Mouse (Mus musculus): ENCODE measurements around the gene Aqp7. TPM values are rescaled to one million over a fixed set of nuclear protein-coding genes. Genes with fewer than 3 reads are reported as not detected.

Gene Aqp7
- polyA plus RNA-seq, 2 experiments, result 0.13 TPM; not detected in 1

DNA sequence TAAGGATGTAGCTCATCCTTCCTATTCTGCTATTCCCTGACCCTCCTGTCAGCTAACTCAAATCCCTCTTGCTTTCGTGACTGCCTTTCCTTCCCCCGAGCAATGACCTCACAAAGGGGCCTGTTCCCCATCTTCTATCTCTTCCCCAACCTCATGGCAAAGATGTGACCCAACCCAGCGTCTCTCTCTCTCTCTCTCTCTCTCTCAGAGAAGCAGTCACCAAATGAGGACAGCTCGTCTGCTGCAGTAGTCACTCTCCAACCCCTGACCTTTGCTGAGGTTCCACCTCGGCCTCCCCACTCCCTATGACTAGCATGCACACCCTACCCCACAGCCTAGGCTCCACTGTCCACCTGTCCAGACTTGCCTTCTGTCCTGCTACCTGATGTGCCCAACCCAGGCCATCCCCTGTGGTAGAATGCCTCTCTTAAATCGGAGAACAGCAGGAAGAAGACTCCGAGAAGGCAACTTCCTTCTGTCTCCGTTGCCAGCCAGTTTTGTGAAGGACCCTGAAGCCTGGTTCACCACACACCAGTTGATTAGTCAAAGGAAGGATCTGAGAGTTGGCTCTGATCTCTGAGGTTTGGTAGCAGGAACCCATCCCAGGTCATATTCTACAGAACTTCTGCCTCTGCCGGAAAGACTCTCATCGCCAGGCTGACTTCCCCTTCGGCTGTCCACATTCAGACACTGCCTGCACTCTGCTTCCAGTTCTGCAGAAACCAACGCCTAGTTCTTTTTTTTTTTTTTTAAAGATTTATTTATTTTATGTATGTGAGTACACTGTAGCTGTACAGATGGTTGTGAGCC lies 25.3 kb upstream of the Aqp7 start:
- H3K9me3 ChIP-seq (ENCODE audit: control insufficient read depth, low read length), result no peaks in the 10 kb centered on the region
- no peak overlapping the region for H3K9ac ChIP-seq (ENCODE audit: low read depth, low read length, severe bottlenecking)
- no peak for TF ChIP-seq POLR2A (IDR thresholded peaks at IDR 0.05; ENCODE audit: borderline replicate concordance, extremely low read depth, insufficient read depth, insufficient read length)
- H3K36me3 ChIP-seq (ENCODE audit: control insufficient read depth, insufficient read depth, low read length), result no peaks in the 10 kb centered on the region
- no peak overlapping the region for H3K4me3 ChIP-seq (replicated peaks; ENCODE audit: low read length)
- no peak overlapping the region for H3K4me2 ChIP-seq (replicated peaks; ENCODE audit: low read depth, low read length, severe bottlenecking)
- H3K4me1 ChIP-seq (ENCODE audit: control insufficient read depth, insufficient read depth, low read length), result no peaks in the 10 kb centered on the region
- 75% methylated on average over 12 of the region's 12 CpGs for WGBS
- no peaks in the 10 kb centered on the region for H3K27me3 ChIP-seq (ENCODE audit: control insufficient read depth, insufficient read depth, low read length)
- ATAC-seq (ENCODE audit: low FRiP score, low read depth), result no peak
- no peak for DNase-seq (ENCODE audit: low spot score)
- no peak overlapping the region for H3K27ac ChIP-seq (replicated peaks; ENCODE audit: low read depth, low read length)

DNA sequence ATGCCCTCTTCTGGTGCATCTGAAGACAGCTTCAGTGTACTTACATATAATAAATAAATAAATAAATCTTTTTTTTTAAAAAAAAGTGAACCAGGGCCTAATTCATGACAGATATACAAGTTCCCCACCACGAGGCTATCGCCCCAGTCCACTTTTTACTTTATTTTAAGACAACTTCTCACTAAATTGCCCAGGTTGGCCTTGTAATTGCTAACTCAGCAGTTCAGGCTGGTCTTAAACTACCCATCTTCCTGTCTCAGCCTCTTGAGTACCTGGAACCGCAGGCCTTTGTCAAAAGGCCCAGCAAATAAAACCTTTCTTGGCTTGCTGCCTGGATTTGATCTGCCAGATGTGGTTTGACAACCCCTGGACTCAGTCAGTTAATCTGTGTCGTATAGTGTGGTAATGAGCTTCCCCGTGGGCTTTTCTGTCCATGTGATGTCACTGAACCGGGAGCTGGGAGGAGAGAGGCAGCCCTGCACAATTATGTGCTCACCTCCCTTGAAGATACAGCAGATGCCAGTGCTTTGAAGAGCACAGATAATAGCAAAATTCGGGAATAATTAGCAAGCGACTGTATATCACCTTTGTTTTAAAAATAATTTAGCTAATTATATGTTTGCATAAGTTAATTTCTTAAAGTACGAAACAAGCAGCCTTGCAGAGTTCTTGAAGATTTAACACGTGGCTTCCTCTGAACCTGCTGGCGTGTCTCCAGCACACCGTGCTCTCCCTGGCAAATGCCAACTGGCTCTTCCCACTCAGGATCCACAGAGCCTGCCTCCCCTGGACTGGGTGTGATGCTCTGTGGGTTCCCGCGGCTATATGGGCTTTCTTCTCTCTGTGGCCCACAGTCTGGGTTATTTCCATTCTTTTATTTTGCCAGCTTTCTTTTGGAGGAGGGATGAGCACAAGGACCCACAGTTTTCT lies 23.8 kb upstream of the Aqp7 start:
- no peaks in the 10 kb centered on the region for H3K9me3 ChIP-seq (ENCODE audit: control insufficient read depth, low read length)
- H3K4me3 ChIP-seq (replicated peaks; ENCODE audit: low read length), result no peak overlapping the region
- peak; percentile 59 for DNase-seq (ENCODE audit: low spot score)
- H3K27me3 ChIP-seq (ENCODE audit: control insufficient read depth, insufficient read depth, low read length), result no peaks in the 10 kb centered on the region
- no peak for TF ChIP-seq POLR2A (IDR thresholded peaks at IDR 0.05; ENCODE audit: borderline replicate concordance, extremely low read depth, insufficient read depth, insufficient read length)
- H3K36me3 ChIP-seq (ENCODE audit: control insufficient read depth, insufficient read depth, low read length), result no peaks in the 10 kb centered on the region
- H3K4me1 ChIP-seq (ENCODE audit: control insufficient read depth, insufficient read depth, low read length), result no peaks in the 10 kb centered on the region
- WGBS, result 52% methylated on average over 14 of the region's 14 CpGs
- H3K4me2 ChIP-seq (replicated peaks; ENCODE audit: low read depth, low read length, severe bottlenecking), result no peak overlapping the region
- no peak overlapping the region for H3K9ac ChIP-seq (ENCODE audit: low read depth, low read length, severe bottlenecking)
- no peak overlapping the region for H3K27ac ChIP-seq (replicated peaks; ENCODE audit: low read depth, low read length)
- ATAC-seq (ENCODE audit: low FRiP score, low read depth), result no peak

DNA sequence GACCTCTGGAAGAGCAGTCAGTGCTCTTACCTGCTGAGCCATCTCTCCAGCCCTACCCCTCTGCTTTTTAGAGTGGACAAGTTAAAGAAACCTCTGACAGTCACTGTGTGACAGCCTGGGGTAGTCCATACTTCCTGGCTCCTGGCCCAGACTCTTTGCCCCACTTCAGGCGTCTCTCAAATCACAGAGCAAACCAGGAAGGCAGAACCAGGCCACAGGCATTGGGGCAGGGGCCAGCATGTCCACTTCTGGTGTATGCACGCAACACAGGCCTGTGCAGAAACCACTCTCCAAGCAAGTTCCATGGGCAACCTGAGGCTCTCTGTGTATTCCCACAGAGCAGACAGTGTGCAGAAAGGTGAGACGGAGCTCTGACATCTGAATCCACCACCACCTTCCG lies 17.3 kb upstream of the Aqp7 start:
- no peak overlapping the region for H3K27ac ChIP-seq (replicated peaks; ENCODE audit: low read depth, low read length)
- WGBS, result 91% methylated on average over 4 of the region's 4 CpGs
- no peaks in the 10 kb centered on the region for H3K4me1 ChIP-seq (ENCODE audit: control insufficient read depth, insufficient read depth, low read length)
- ATAC-seq (ENCODE audit: low FRiP score, low read depth) (no peak), DNase-seq (ENCODE audit: low spot score) (no peak)
- no peak overlapping the region for H3K4me3 ChIP-seq (replicated peaks; ENCODE audit: low read length)
- H3K9ac ChIP-seq (ENCODE audit: low read depth, low read length, severe bottlenecking), result no peak overlapping the region
- no peak overlapping the region for H3K4me2 ChIP-seq (replicated peaks; ENCODE audit: low read depth, low read length, severe bottlenecking)
- no peaks in the 10 kb centered on the region for H3K9me3 ChIP-seq (ENCODE audit: control insufficient read depth, low read length)
- no peaks in the 10 kb centered on the region for H3K27me3 ChIP-seq (ENCODE audit: control insufficient read depth, insufficient read depth, low read length)
- no peak for TF ChIP-seq POLR2A (IDR thresholded peaks at IDR 0.05; ENCODE audit: borderline replicate concordance, extremely low read depth, insufficient read depth, insufficient read length)
- H3K36me3 ChIP-seq (ENCODE audit: control insufficient read depth, insufficient read depth, low read length), result no peaks in the 10 kb centered on the region

DNA sequence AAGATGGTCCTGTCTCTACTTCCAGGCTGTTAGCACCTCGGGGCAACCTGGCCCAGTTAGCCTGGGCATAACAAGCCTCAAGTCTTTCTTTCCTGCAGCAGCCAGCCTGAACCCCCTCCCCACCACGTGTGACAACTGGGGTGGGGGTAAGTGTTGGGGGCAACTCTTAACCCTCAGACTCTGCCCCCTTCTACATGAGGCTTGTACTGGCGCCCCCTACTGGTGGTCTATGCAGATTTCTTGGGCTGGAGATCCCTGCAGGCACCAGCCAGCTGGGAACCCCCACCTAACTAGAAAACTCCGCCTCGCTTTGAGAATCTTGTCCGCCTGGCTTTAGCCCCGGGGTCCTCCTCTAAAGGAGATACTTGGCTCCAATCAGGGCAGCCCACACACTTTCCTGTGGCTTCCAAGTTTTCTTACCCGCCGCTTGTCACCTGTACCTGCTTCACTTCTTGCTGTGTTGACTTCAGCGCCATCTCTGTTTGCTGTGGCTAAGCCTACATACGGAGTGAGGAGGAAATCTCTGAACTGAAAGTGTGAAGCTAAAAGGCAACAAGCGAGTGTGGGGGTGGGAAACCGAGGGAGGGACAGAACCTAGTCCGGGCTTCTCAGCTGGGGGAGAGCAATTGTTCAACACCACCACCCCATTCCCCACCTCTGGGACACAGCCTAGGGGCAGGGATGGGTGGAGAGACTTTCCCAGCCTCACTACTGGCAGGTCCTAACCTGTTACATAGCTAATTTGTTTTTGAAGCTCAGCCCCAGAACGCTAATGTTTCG lies 16.1 kb upstream of the Aqp7 start:
- H3K36me3 ChIP-seq (ENCODE audit: control insufficient read depth, insufficient read depth, low read length), result no peaks in the 10 kb centered on the region
- H3K27me3 ChIP-seq (ENCODE audit: control insufficient read depth, insufficient read depth, low read length), result no peaks in the 10 kb centered on the region
- ATAC-seq (ENCODE audit: low FRiP score, low read depth), result 0 out of 2 replicates have a peak, but pooled peaks have one; percentile 41
- H3K9me3 ChIP-seq (ENCODE audit: control insufficient read depth, low read length), result no peaks in the 10 kb centered on the region
- WGBS, result 16% methylated on average over 16 of the region's 16 CpGs
- H3K4me1 ChIP-seq (ENCODE audit: control insufficient read depth, insufficient read depth, low read length), result no peaks in the 10 kb centered on the region
- no peak overlapping the region for H3K9ac ChIP-seq (ENCODE audit: low read depth, low read length, severe bottlenecking)
- H3K4me3 ChIP-seq (replicated peaks; ENCODE audit: low read length), result no peak overlapping the region
- no peak for TF ChIP-seq POLR2A (IDR thresholded peaks at IDR 0.05; ENCODE audit: borderline replicate concordance, extremely low read depth, insufficient read depth, insufficient read length)
- H3K27ac ChIP-seq (replicated peaks; ENCODE audit: low read depth, low read length), result no peak overlapping the region
- peak overlapping the region; percentile 25; the same call in 1 of the 2 replicates for H3K4me2 ChIP-seq (replicated peaks; ENCODE audit: low read depth, low read length, severe bottlenecking)
- peak; percentile 52 for DNase-seq (ENCODE audit: low spot score)

DNA sequence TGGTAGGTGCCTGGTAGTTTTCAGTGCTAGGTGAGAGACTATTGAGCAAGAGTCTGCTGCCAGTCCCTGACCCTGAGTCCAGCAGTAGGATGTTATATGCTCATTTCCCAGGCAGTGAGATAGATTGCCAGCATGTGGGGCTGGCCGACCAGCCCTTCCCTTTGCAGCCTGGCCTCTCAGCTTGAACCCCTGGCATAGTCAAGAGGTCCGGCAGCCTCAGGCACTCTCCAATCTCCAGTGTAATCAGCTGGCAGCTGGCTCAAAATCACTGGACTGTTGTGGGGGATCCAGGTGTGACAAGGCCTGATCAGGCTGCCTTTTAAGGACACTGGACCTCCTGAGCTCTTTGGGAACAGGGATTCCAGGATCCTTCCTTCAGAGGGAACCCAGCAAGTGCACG lies 15.4 kb upstream of the Aqp7 start:
- Histone ChIP-seq H3K4me2 (replicated peaks; ENCODE audit: low read depth, low read length, severe bottlenecking) (no peak overlapping the region), H3K27me3 (ENCODE audit: control insufficient read depth, insufficient read depth, low read length) (no peaks in the 10 kb centered on the region), H3K9ac (ENCODE audit: low read depth, low read length, severe bottlenecking) (no peak overlapping the region), H3K27ac (replicated peaks; ENCODE audit: low read depth, low read length) (no peak overlapping the region), H3K9me3 (ENCODE audit: control insufficient read depth, low read length) (no peaks in the 10 kb centered on the region), H3K4me3 (replicated peaks; ENCODE audit: low read length) (no peak overlapping the region), H3K36me3 (ENCODE audit: control insufficient read depth, insufficient read depth, low read length) (no peaks in the 10 kb centered on the region), H3K4me1 (ENCODE audit: control insufficient read depth, insufficient read depth, low read length) (no peaks in the 10 kb centered on the region)
- WGBS, result 40% methylated on average over 3 of the region's 3 CpGs
- ATAC-seq (ENCODE audit: low FRiP score, low read depth) (no peak), DNase-seq (ENCODE audit: low spot score) (no peak)
- TF ChIP-seq POLR2A (IDR thresholded peaks at IDR 0.05; ENCODE audit: borderline replicate concordance, extremely low read depth, insufficient read depth, insufficient read length), result no peak

All from limb, embryonic 14.5 days (tissue).